Mouse (Mus musculus) MEL-GATA-1-ER (cell line): ENCODE data around the gene Olfr331.
"Not testable (repeated sequence)": the region's sequence is repeated elsewhere in the genome, so short reads cannot be mapped to it uniquely, and the experiment has no call there.

Source experiments
- DNase-seq: peaks from one replicate; pipeline ENCODE4 v3.0.0-alpha.2; 2012; ENCODE audit warnings: low read depth; ENCODE audit errors: extremely low read depth

Gene Olfr331

GRCm38 (mm10) chr11:58502472-58502871 is at the start of gene Olfr331:
Gene Olfr331 (minus strand): TSS chr11:58502572.
- not testable (repeated sequence) for DNase-seq

- DNase-seq: no peak
Observed at GRCm38 (mm10) chr11:58546322-58546721, 44.0 kb upstream of the Olfr331 start, which contains the start of gene Olfr329-ps. Gene Olfr329-ps (minus strand): TSS chr11:58546422.

- DNase-seq: not testable (repeated sequence)
Observed at GRCm38 (mm10) chr11:58534736-58535135, 32.4 kb upstream of the Olfr331 start, which contains the start of gene Olfr330. Gene Olfr330 (minus strand): TSS chr11:58534836.

- DNase-seq: not testable (repeated sequence)
Observed at GRCm38 (mm10) chr11:58519756-58520155, 17.4 kb upstream of the Olfr331 start.

GRCm38 (mm10) chr11:58518916-58519315 is 16.5 kb upstream of the Olfr331 start:
- DNase-seq: not testable (repeated sequence)

GRCm38 (mm10) chr11:58509058-58509457 is 6.7 kb upstream of the Olfr331 start:
- not testable (repeated sequence) for DNase-seq

GRCm38 (mm10) chr11:58499290-58499689 is 3.1 kb downstream of the Olfr331 start:
- no peak for DNase-seq

GRCm38 (mm10) chr11:58498761-58499160 is 3.6 kb downstream of the Olfr331 start:
- DNase-seq: no peak

GRCm38 (mm10) chr11:58492455-58492854 is 9.9 kb downstream of the Olfr331 start, which contains the start of gene Olfr332:
Gene Olfr332 (minus strand): TSS chr11:58492555.
- DNase-seq: no peak

GRCm38 (mm10) chr11:58462170-58462569 is 40.2 kb downstream of the Olfr331 start, which contains the start of gene Olfr30:
Gene Olfr30 (minus strand): TSS chr11:58462270.
- DNase-seq: no peak

GRCm38 (mm10) chr11:58453592-58453991 is 48.8 kb downstream of the Olfr331 start:
- no peak for DNase-seq

- DNase-seq: no peak
Observed at GRCm38 (mm10) chr11:58452759-58453158, 49.6 kb downstream of the Olfr331 start, which contains the start of gene Lypd9. Gene Lypd9 (minus strand): TSS chr11:58452923.
